Mouse (Mus musculus): ENCODE data around the gene Otub1. TPM values are rescaled to one million over a fixed set of nuclear protein-coding genes. Genes with fewer than 3 reads are reported as not detected.

The Otub1 gene
- polyA plus RNA-seq, 1 experiment from 2014 or later, result 183 TPM

DNA sequence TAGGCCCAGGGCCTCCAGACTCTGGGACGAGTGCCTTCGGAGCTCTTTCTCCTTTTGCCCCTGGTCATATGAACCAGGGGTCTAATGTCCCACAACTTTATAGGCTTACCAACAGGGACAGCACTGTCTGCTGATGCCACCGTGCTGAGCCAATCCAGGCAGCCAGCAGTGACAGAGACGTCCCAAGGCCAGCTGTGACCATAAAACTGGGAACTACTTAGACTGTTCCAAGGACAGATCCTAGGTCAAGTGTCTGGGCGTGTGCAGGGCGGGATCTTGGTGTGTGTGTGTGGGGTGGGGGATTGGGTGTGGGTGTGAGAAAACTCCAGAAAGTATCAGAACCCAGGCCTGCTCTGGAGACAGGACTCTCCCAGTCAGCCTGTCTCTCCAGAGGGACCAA lies 35.2 kb downstream of the Otub1 start:
- no peak overlapping the region for H3K9ac ChIP-seq
- H3K4me3 ChIP-seq, result no peak overlapping the region
- H3K36me3 ChIP-seq, result no peaks in the 10 kb centered on the region
- 54% methylated on average over 6 of the region's 6 CpGs for WGBS
- no peaks in the 10 kb centered on the region for H3K9me3 ChIP-seq
- H3K4me1 ChIP-seq, result peaks cover 43% of the 10 kb centered on the region
- peak overlapping the region; percentile 4; the same call in 1 of the 2 replicates for H3K27ac ChIP-seq
- no peak overlapping the region for H3K4me2 ChIP-seq
- ATAC-seq (ENCODE audit: insufficient number of reproducible peaks, low FRiP score, low TSS enrichment, low read depth), result no peak
- peaks cover 31% of the 10 kb centered on the region for H3K27me3 ChIP-seq

GRCm38 (mm10) chr19:7168423-7168822 lies 37.7 kb downstream of the Otub1 start:
- no peak overlapping the region for H3K4me3 ChIP-seq
- H3K9me3 ChIP-seq, result no peaks in the 10 kb centered on the region
- peaks cover 58% of the 10 kb centered on the region for H3K4me1 ChIP-seq
- H3K9ac ChIP-seq, result no peak overlapping the region
- no peak overlapping the region for H3K4me2 ChIP-seq
- H3K36me3 ChIP-seq, result no peaks in the 10 kb centered on the region
- WGBS, result 56% methylated on average over 2 of the region's 2 CpGs
- ATAC-seq (ENCODE audit: insufficient number of reproducible peaks, low FRiP score, low TSS enrichment, low read depth), result no peak
- H3K27me3 ChIP-seq, result peaks cover 41% of the 10 kb centered on the region
- H3K27ac ChIP-seq, result no peak overlapping the region

- WGBS, result 13% methylated on average over 6 of the region's 6 CpGs
- Histone ChIP-seq H3K4me2 (no peak overlapping the region), H3K9ac (no peak overlapping the region), H3K4me3 (no peak overlapping the region), H3K36me3 (no peaks in the 10 kb centered on the region), H3K27me3 (peaks cover 42% of the 10 kb centered on the region), H3K9me3 (no peaks in the 10 kb centered on the region), H3K4me1 (peaks cover 47% of the 10 kb centered on the region), H3K27ac (no peak overlapping the region)
- no peak for ATAC-seq (ENCODE audit: insufficient number of reproducible peaks, low FRiP score, low TSS enrichment, low read depth)
Observed at GRCm38 (mm10) chr19:7166767-7167166, 39.3 kb downstream of the Otub1 start.

- peak overlapping the region; percentile 99 for H3K4me2 ChIP-seq
- H3K27ac ChIP-seq, result no peak overlapping the region
- H3K9me3 ChIP-seq, result no peaks in the 10 kb centered on the region
- no peak for ATAC-seq (ENCODE audit: insufficient number of reproducible peaks, low FRiP score, low TSS enrichment, low read depth)
- peak overlapping the region; percentile 73 for H3K4me3 ChIP-seq
- WGBS, result 3% methylated on average over 15 of the region's 15 CpGs
- peak overlapping the region; percentile 62 for H3K9ac ChIP-seq
- H3K27me3 ChIP-seq, result peaks cover 42% of the 10 kb centered on the region
- H3K4me1 ChIP-seq, result peaks cover 42% of the 10 kb centered on the region
- no peaks in the 10 kb centered on the region for H3K36me3 ChIP-seq
Observed at GRCm38 (mm10) chr19:7166200-7166711, 39.9 kb downstream of the Otub1 start.

DNA sequence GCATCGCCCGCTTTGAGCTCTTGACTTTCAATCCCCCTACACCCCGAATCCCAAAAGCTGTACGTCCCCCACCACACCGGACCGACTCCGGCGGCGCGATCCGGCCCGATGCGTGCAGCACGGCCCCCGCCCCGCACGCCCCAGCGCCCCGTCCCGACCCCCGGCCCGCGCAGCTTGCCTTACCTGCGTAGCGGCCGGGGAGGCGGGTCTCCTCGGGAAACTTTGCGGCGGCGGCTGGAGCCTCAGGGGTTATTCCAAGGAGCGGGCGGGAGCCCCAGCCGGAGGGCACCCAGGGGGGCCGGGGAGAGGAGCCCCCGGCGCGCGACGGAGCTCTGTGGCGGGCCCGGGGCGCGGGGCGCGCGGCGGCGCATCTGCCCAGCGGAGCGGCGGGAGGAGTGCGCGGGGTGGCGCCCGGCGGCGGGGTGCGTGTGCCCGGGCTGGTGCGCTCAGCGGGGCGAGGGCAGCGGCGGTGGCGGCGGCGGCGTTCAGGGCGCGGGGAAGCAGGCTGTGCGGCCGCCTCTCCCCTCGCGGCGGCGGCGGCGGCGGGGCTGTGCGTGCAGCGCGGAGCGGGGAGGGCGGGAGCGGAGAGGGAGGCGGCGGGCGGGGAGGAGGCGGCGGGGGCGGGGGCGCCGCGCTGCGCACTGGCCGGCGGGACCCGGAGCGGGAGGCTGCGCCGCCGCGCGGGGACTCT lies 40.5 kb downstream of the Otub1 start:
- Histone ChIP-seq H3K36me3 (no peaks in the 10 kb centered on the region), H3K4me2 (peak overlapping the region; percentile 99), H3K4me3 (peak overlapping the region; percentile 73), H3K27me3 (peaks cover 42% of the 10 kb centered on the region), H3K9me3 (no peaks in the 10 kb centered on the region), H3K9ac (peak overlapping the region; percentile 62), H3K27ac (no peak overlapping the region; the same call in 1 of the 2 replicates), H3K4me1 (peaks cover 45% of the 10 kb centered on the region)
- ATAC-seq (ENCODE audit: insufficient number of reproducible peaks, low FRiP score, low TSS enrichment, low read depth), result no peak
- WGBS, result 1% methylated on average over 79 of the region's 105 CpGs

DNA sequence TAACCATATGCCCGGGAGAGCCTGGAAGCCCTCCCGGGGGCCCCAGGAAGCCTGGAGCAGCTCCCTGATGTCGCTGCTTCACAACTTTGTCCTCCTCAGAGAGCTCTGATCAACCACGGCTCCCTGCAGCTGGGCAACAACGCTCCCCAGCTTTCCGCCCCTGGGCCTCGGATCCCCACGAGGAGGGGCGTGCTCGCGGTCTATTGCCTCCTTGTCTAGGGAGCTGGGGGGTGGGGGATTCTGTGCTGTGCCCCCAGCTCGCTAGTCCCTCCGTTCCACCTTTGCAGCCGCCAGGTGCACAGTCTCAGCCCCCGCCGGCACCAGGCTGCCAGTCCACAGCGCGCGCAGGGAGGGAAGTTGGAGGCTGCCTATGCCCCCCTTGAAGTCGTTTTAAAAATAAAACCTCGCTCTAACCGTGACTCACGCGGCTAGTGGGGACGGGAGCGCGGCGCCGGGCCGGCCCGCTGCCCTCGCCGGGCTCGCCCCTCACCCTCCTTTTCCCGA lies 41.2 kb downstream of the Otub1 start:
- H3K4me1 ChIP-seq, result peaks cover 53% of the 10 kb centered on the region
- peak overlapping the region; percentile 73 for H3K4me3 ChIP-seq
- peaks cover 42% of the 10 kb centered on the region for H3K27me3 ChIP-seq
- H3K4me2 ChIP-seq, result peak overlapping the region; percentile 99
- H3K36me3 ChIP-seq, result no peaks in the 10 kb centered on the region
- 0 out of 2 replicates have a peak overlapping the region, but pooled peaks have one; percentile 24 for H3K27ac ChIP-seq
- H3K9ac ChIP-seq, result peak overlapping the region; percentile 62
- under 1% methylated on average over 35 of the region's 35 CpGs for WGBS
- no peaks in the 10 kb centered on the region for H3K9me3 ChIP-seq
- no peak for ATAC-seq (ENCODE audit: insufficient number of reproducible peaks, low FRiP score, low TSS enrichment, low read depth)

DNA sequence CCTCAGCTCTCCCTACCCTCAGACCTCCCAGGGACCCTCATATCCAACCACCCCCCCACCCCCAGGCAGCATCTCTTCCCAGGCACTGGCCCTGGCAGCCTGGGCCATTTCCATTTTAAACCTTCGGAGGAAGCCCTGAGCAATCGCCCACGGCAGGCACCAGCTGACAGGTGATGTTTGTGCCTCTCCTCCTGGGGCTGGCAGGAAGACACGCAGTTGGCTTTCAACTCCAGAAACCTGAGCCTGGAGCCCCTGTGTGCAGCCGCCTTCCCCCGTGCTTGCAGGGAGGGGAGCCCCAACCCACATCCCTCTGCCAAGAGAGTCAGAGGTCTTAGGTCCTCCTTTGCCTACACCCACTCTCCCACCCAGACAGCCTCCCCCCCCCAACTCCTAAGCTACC lies 41.9 kb downstream of the Otub1 start:
- Histone ChIP-seq H3K4me3 (peak overlapping the region; percentile 73), H3K4me2 (peak overlapping the region; percentile 99), H3K27ac (no peak overlapping the region), H3K9me3 (no peaks in the 10 kb centered on the region), H3K36me3 (no peaks in the 10 kb centered on the region), H3K27me3 (peaks cover 46% of the 10 kb centered on the region), H3K4me1 (peaks cover 57% of the 10 kb centered on the region), H3K9ac (peak overlapping the region; percentile 62; the same call in 1 of the 2 replicates)
- no peak for ATAC-seq (ENCODE audit: insufficient number of reproducible peaks, low FRiP score, low TSS enrichment, low read depth)
- WGBS, result 5% methylated on average over 5 of the region's 6 CpGs

- peaks cover 20% of the 10 kb centered on the region for H3K27me3 ChIP-seq
- H3K4me3 ChIP-seq, result no peak overlapping the region
- H3K4me1 ChIP-seq, result peaks cover 63% of the 10 kb centered on the region
- H3K4me2 ChIP-seq, result no peak overlapping the region
- 77% methylated on average over 3 of the region's 3 CpGs for WGBS
- H3K9me3 ChIP-seq, result no peaks in the 10 kb centered on the region
- H3K9ac ChIP-seq, result no peak overlapping the region
- no peak overlapping the region for H3K27ac ChIP-seq
- ATAC-seq (ENCODE audit: insufficient number of reproducible peaks, low FRiP score, low TSS enrichment, low read depth), result no peak
- H3K36me3 ChIP-seq, result no peaks in the 10 kb centered on the region
Observed at GRCm38 (mm10) chr19:7161064-7161463, 45.1 kb downstream of the Otub1 start.

GRCm38 (mm10) chr19:7160151-7160906 lies 45.8 kb downstream of the Otub1 start:
- Histone ChIP-seq H3K27me3 (peaks cover 13% of the 10 kb centered on the region), H3K4me1 (peaks cover 61% of the 10 kb centered on the region), H3K9me3 (no peaks in the 10 kb centered on the region), H3K4me2 (no peak overlapping the region), H3K9ac (no peak overlapping the region), H3K27ac (0 out of 2 replicates have a peak overlapping the region, but pooled peaks have one; percentile 17), H3K36me3 (no peaks in the 10 kb centered on the region), H3K4me3 (no peak overlapping the region)
- WGBS, result 8% methylated on average over 14 of the region's 14 CpGs
- no peak for ATAC-seq (ENCODE audit: insufficient number of reproducible peaks, low FRiP score, low TSS enrichment, low read depth)

GRCm38 (mm10) chr19:7157734-7158133 lies 48.4 kb downstream of the Otub1 start:
- Histone ChIP-seq H3K4me1 (peaks cover 65% of the 10 kb centered on the region), H3K9ac (no peak overlapping the region), H3K27me3 (0 out of 2 replicates have a peak, but pooled peaks cover 8% of the 10 kb centered on the region)

DNA sequence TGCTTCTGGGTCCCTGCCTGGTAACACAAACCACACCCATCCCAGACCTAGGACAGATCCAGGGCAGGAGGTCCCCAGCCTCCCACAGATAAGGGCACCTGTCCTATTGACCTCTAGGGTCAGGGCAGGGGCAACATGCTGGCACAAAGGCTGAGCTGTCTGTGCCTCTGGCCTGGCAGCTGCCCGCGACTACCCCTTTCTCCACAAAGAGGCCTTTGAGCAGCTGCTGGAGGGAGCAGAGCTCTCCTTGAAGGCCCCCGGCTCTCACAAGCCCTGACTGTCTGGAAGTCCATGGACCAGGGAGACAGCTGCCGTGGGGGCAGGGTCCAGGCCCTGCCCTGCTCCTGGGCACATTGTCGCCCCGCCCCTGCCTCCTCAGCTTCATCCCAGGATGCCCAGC lies 50.9 kb downstream of the Otub1 start:
- Histone ChIP-seq H3K9ac (no peak overlapping the region), H3K4me3 (no peak overlapping the region), H3K4me1 (peaks cover 76% of the 10 kb centered on the region), H3K27ac (peak overlapping the region; percentile 57), H3K9me3 (no peaks in the 10 kb centered on the region), H3K36me3 (no peaks in the 10 kb centered on the region), H3K27me3 (peaks cover 11% of the 10 kb centered on the region; the same call in 1 of the 2 replicates), H3K4me2 (no peak overlapping the region)
- 0 out of 2 replicates have a peak, but pooled peaks have one; percentile 59 for ATAC-seq (ENCODE audit: insufficient number of reproducible peaks, low FRiP score, low TSS enrichment, low read depth)
- WGBS, result 70% methylated on average over 6 of the region's 6 CpGs

More at GRCm38 (mm10) chr19:7157734-7158133, 48.4 kb downstream of the Otub1 start:
- Histone ChIP-seq H3K9me3 (no peaks in the 10 kb centered on the region), H3K4me3 (no peak overlapping the region), H3K4me2 (no peak overlapping the region), H3K27ac (no peak overlapping the region), H3K36me3 (no peaks in the 10 kb centered on the region)
- 49% methylated on average over 14 of the region's 14 CpGs for WGBS
- no peak for ATAC-seq (ENCODE audit: insufficient number of reproducible peaks, low FRiP score, low TSS enrichment, low read depth)
